Mouse (Mus musculus) heart, embryonic 13.5 days (tissue): Measurements from ENCODE around the gene Ttc28. TPM values are rescaled to one million over a fixed set of nuclear protein-coding genes. Genes with fewer than 3 reads are reported as not detected.

Source experiments
- ATAC-seq: fragments of 200-750 bp; cut with Nextera tagmentation; 2 replicates; pipeline ENCODE4 v1.8.0; 2017; ENCODE audit warnings: moderate TSS enrichment; ENCODE audit not compliant: insufficient number of reproducible peaks, low FRiP score, low TSS enrichment; ENCODE audit errors: extremely low read depth
- H3K27ac ChIP-seq: fragments of 300-500 bp; sonication (generic); replicated peaks from 2 replicates; pipeline ENCODE4 v1.5.1; 2015; ENCODE audit warnings: moderate library complexity, mild to moderate bottlenecking, inconsistent platforms
- H3K27me3 ChIP-seq: fragments of 300-500 bp; sonication (generic); replicated peaks from 2 replicates; pipeline ENCODE4 v1.6.1; 2015; ENCODE audit warnings: mild to moderate bottlenecking, inconsistent platforms
- H3K36me3 ChIP-seq: fragments of 300-500 bp; sonication (generic); 2 replicates; pipeline ENCODE4 v1.6.1; 2015; ENCODE audit warnings: mild to moderate bottlenecking, inconsistent platforms
- H3K4me1 ChIP-seq: fragments of 300-500 bp; sonication (generic); 2 replicates; pipeline ENCODE4 v1.6.1; 2015; ENCODE audit warnings: inconsistent platforms
- H3K4me2 ChIP-seq: fragments of 300-500 bp; sonication (generic); 2 replicates; pipeline ENCODE4 v1.6.1; 2015; ENCODE audit warnings: inconsistent platforms, mild to moderate bottlenecking, moderate library complexity
- H3K4me3 ChIP-seq: fragments of 300-500 bp; sonication (generic); 2 replicates; pipeline ENCODE4 v1.5.1; 2015; ENCODE audit warnings: moderate library complexity, mild to moderate bottlenecking, inconsistent platforms
- H3K9ac ChIP-seq: fragments of 300-500 bp; sonication (generic); 2 replicates; pipeline ENCODE4 v1.6.1; 2015; ENCODE audit warnings: inconsistent platforms, mild to moderate bottlenecking, moderate library complexity
- H3K9me3 ChIP-seq: fragments of 300-500 bp; sonication (generic); 2 replicates; pipeline ENCODE4 v1.6.1; 2016; ENCODE audit warnings: inconsistent platforms
- WGBS: fragments of 180-500 bp; shearing (Covaris S2); methylation state at CpG from one replicate; pipeline ENCODE4 v1.1.7; 2015; ENCODE audit warnings: mixed read lengths; 5-methylcytosine and 5-hydroxymethylcytosine counted together
- polyA plus RNA-seq: library from polyadenylated mRNA; unstranded; fragments of >200 nt; fragmentation: Nextera tagmentation; extraction: Ambion mirVana; gene quantifications from 2 replicates; pipeline ENCODE4 v1.2.1, GENCODE M21; 2015

Gene Ttc28
- polyA plus RNA-seq, 1 experiment from 2014 or later, result 7.6 TPM

DNA sequence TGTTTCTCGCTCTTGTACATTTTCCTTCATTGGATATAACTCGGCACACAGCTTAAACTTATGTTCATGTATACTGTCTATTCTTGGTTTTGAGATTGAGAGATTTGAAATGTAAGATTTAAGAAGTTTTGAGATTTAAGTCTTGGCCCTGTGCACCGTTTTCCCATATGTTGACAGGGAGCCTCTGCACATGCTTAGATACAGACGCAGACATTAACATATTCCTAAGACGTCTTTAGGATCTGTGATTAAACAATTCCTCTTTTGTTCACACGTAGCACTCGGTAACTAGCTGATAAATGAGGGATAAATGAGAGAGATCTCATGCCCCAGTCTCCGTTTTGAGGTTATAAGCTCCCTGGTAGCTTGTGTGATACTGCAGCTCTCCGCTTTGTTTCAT, 174.8 kb downstream of the Ttc28 start:
- Histone ChIP-seq H3K27ac (no peak overlapping the region), H3K4me1 (peaks cover 54% of the 10 kb centered on the region)

DNA sequence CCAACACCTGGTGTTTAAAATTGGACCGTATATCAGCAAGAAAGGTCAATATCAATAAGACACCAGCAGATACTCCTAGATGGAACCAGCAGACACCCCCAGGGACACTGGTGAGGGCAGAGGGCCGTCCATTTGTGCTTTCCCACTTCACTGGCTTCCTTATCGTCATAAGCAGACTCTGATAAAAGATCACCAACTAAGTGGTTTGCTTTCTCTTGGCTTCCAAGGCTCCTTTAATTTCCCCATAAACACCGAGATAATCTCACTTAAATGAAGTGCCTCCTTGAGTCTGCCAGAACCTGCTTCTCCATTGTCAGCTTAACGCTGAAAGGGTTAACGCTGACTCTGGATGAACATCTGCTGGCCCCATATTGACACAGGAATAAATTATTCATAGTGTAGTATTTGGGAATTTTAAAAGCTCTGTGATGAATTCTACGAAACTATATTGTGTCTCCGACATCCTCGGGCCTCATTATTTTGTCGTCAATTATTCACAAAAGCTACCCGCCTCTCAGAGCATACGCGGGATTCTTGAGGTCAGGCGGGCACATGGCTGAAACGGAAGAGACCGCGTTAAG, 175.3 kb downstream of the Ttc28 start:
- no peak overlapping the region for H3K4me3 ChIP-seq

More for the DNA sequence above, 174.8 kb downstream of the Ttc28 start:
- Histone ChIP-seq H3K4me3 (no peak overlapping the region), H3K27me3 (peaks cover 77% of the 10 kb centered on the region), H3K9ac (no peak overlapping the region), H3K9me3 (peaks cover 9% of the 10 kb centered on the region; the same call in 1 of the 2 replicates), H3K36me3 (no peaks in the 10 kb centered on the region), H3K4me2 (no peak overlapping the region)
- WGBS, result 51% methylated on average over 9 of the region's 9 CpGs
- no peak for ATAC-seq

GRCm38 (mm10) chr5:111055507-111055906, 175.9 kb downstream of the Ttc28 start:
- Histone ChIP-seq H3K4me2 (no peak overlapping the region), H3K36me3 (no peaks in the 10 kb centered on the region), H3K4me3 (no peak overlapping the region), H3K9ac (no peak overlapping the region), H3K27ac (no peak overlapping the region), H3K9me3 (peaks cover 9% of the 10 kb centered on the region; the same call in 1 of the 2 replicates), H3K4me1 (peaks cover 54% of the 10 kb centered on the region), H3K27me3 (peaks cover 82% of the 10 kb centered on the region)
- 54% methylated on average over 8 of the region's 8 CpGs for WGBS
- ATAC-seq, result no peak

More for the DNA sequence above, 175.3 kb downstream of the Ttc28 start:
- 51% methylated on average over 17 of the region's 17 CpGs for WGBS
- Histone ChIP-seq H3K9me3 (peaks cover 9% of the 10 kb centered on the region; the same call in 1 of the 2 replicates), H3K36me3 (no peaks in the 10 kb centered on the region), H3K27me3 (peaks cover 80% of the 10 kb centered on the region), H3K4me1 (peaks cover 54% of the 10 kb centered on the region), H3K4me2 (no peak overlapping the region), H3K9ac (no peak overlapping the region), H3K27ac (no peak overlapping the region)
- ATAC-seq, result no peak

DNA sequence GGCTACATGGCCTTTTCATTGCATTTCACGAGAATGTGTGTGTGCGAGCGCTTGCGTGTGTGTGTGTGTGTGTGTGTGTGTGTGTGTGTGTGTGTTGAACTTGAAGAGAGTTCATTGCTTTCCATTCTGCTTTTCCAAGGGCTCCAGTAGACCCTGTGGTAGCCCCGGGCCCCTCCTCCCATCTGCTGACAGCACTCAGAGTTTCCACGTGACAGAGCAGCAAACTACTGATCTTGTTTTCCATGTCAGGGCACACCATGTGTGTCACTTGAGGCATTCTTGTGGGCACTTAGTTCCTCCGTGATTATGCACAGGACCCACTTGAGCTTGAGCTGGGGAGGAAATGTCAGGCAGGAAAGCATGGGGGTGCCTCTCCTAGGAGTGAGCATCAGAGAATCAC, 177.5 kb downstream of the Ttc28 start:
- WGBS, result 52% methylated on average over 7 of the region's 7 CpGs
- no peak overlapping the region for H3K27ac ChIP-seq

GRCm38 (mm10) chr5:111058401-111059139, 179.0 kb downstream of the Ttc28 start:
- no peak for ATAC-seq
- H3K4me1 ChIP-seq, result peaks cover 47% of the 10 kb centered on the region
- H3K27ac ChIP-seq, result no peak overlapping the region
- H3K4me2 ChIP-seq, result no peak overlapping the region
- peaks cover 81% of the 10 kb centered on the region for H3K27me3 ChIP-seq
- no peaks in the 10 kb centered on the region for H3K9me3 ChIP-seq
- WGBS, result 66% methylated on average over 22 of the region's 22 CpGs
- H3K36me3 ChIP-seq, result no peaks in the 10 kb centered on the region
- H3K9ac ChIP-seq, result no peak overlapping the region
- no peak overlapping the region for H3K4me3 ChIP-seq

More for the DNA sequence above, 177.5 kb downstream of the Ttc28 start:
- H3K36me3 ChIP-seq, result no peaks in the 10 kb centered on the region
- no peak overlapping the region for H3K9ac ChIP-seq
- H3K4me3 ChIP-seq, result no peak overlapping the region
- peaks cover 85% of the 10 kb centered on the region for H3K27me3 ChIP-seq
- peaks cover 54% of the 10 kb centered on the region for H3K4me1 ChIP-seq
- no peak overlapping the region for H3K4me2 ChIP-seq
- ATAC-seq, result no peak
- no peaks in the 10 kb centered on the region for H3K9me3 ChIP-seq

DNA sequence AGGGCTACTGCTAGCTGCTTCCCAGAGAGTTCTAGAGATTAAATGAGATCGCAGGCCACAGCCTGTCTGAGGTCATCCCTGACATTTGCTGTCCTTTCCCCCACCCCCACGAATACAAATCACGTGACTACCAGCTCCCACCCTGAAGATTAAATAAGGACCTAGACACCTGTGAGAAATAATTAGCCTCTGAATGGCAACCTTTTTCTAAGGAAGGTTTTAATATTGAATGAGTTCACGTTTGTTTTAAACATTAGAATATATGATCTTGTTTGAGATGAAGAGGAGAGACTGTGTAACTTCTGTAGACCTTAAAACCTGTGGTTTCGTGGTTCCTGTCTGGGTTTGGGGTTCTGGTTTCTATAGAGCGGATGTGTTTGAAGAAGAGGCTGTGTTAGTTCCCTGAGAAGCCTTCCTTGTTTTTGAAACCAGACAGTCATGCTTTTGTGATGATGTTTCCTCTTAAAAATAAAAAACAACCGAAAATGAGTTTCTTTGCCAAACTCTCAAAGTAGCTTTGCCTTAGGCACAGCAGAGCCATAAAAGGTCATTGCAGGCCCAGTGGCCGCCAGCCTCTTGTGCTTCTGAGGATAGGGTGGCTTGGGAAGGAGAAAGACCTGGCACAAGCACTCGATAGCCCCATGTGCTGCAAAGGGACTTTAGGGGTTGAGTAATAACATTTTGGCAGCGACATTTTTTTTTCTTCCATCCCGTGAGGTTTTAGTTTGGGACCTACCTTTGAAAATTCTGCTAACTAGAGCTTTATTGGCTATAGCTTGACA, 179.7 kb downstream of the Ttc28 start:
- no peak overlapping the region for H3K9ac ChIP-seq
- no peak overlapping the region for H3K4me2 ChIP-seq
- 67% methylated on average over 11 of the region's 11 CpGs for WGBS
- no peak overlapping the region for H3K4me3 ChIP-seq
- peaks cover 40% of the 10 kb centered on the region for H3K4me1 ChIP-seq
- H3K36me3 ChIP-seq, result no peaks in the 10 kb centered on the region
- no peak overlapping the region for H3K27ac ChIP-seq
- no peak for ATAC-seq
- H3K9me3 ChIP-seq, result no peaks in the 10 kb centered on the region
- peaks cover 79% of the 10 kb centered on the region for H3K27me3 ChIP-seq

DNA sequence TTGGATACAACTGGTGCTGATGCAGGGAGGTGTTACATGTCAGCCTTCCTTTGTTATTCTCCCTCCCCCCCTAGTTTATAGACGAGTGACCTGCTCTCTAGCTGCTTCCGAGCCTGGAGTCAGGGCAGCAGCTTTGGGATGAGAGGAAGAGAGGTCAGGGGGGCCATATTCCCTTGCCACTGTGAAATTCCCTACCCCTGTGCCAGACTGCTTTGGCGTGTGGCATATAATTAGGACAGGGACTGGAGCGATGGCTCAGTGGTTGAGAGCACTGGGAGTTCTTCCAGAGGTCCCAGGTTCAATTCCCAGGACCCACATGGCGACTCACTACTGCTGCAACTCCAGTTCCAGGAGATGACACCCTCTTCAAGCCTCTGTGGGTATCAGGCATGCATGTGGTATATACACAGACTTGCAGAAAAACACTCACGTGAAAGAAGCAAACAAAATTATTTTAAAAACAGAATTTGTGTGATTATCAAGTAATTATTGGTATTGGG, 180.7 kb downstream of the Ttc28 start:
- Histone ChIP-seq H3K36me3 (no peaks in the 10 kb centered on the region), H3K9me3 (no peaks in the 10 kb centered on the region), H3K27ac (no peak overlapping the region), H3K4me2 (no peak overlapping the region), H3K4me1 (peaks cover 35% of the 10 kb centered on the region), H3K9ac (no peak overlapping the region), H3K4me3 (no peak overlapping the region), H3K27me3 (peaks cover 78% of the 10 kb centered on the region)
- ATAC-seq, result no peak
- 73% methylated on average over 6 of the region's 6 CpGs for WGBS

DNA sequence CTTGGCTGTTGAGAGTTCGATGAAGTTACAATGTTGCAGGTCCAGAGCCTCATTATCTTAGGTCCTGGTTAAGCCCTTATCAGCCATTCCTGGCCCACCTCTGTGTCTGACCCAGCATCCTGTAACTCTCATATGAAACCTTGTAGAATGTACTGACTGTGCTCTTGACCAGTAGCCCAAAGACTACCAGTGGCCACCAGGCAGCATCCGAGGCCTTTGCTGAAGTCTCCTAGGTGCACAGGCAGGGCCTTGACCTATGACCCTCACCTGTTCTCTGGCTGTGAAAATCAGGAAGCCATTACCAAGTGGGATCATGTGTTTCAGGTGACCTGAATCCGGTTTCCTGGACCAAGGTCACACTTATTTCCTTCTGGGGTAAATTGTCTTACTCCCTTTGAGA, 183.6 kb downstream of the Ttc28 start:
- Histone ChIP-seq H3K9ac (no peak overlapping the region), H3K36me3 (no peaks in the 10 kb centered on the region), H3K9me3 (no peaks in the 10 kb centered on the region), H3K27me3 (peaks cover 77% of the 10 kb centered on the region), H3K4me1 (peaks cover 14% of the 10 kb centered on the region), H3K27ac (no peak overlapping the region), H3K4me2 (no peak overlapping the region), H3K4me3 (no peak overlapping the region)
- WGBS, result 84% methylated on average over 3 of the region's 3 CpGs
- ATAC-seq, result no peak

DNA sequence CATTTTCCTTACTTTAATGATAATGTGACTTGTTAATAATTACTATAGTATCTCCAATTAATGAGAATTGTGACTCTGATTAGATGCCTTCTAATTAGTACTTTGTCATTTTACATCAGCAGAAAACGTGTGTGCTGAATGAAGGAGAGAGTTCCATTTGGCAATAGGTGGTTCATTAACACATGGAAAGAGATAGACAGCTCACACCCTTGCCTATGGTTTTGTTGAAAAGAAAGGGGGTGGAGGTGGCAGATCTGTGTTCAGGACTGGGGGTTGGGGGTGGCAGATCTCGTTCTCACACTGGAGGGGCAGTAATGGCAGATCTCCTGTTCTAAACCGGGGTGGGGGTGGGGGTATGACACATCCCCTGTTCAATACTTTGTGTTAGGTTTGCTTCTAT, 184.4 kb downstream of the Ttc28 start:
- Histone ChIP-seq H3K9me3 (no peaks in the 10 kb centered on the region), H3K4me1 (peaks cover 10% of the 10 kb centered on the region), H3K9ac (no peak overlapping the region), H3K4me3 (no peak overlapping the region), H3K4me2 (no peak overlapping the region), H3K27me3 (peaks cover 77% of the 10 kb centered on the region), H3K36me3 (no peaks in the 10 kb centered on the region), H3K27ac (no peak overlapping the region)
- ATAC-seq, result no peak
- WGBS, result 69% methylated on average over 3 of the region's 3 CpGs

GRCm38 (mm10) chr5:111065770-111066169, 186.2 kb downstream of the Ttc28 start:
- Histone ChIP-seq H3K27me3 (peaks cover 66% of the 10 kb centered on the region), H3K9ac (no peak overlapping the region), H3K27ac (no peak overlapping the region), H3K4me1 (peaks cover 9% of the 10 kb centered on the region), H3K9me3 (no peaks in the 10 kb centered on the region), H3K4me3 (no peak overlapping the region), H3K4me2 (no peak overlapping the region), H3K36me3 (no peaks in the 10 kb centered on the region)
- 60% methylated on average over 4 of the region's 4 CpGs for WGBS
- no peak for ATAC-seq

DNA sequence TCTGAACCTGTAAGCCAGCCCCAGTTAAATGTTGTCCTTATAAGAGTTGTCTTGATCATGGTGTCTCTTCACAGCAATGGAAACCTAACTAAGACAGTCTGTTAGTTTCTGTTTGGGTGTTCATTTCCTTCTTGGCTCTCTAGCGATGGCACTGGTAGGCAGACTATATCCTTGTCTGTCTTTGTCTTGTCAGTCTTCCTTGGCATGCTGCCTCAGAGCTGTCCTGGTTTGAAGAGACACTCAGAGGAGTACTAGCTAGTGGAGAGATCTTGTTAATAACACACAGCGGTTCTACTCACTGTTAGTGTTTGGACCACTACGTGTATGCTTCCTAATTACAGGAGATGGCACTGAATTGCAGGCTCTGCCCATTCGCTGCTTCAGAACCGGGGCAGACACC, 189.9 kb downstream of the Ttc28 start:
- H3K4me1 ChIP-seq, result peaks cover 22% of the 10 kb centered on the region
- H3K4me2 ChIP-seq, result no peak overlapping the region
- no peak for ATAC-seq
- no peak overlapping the region for H3K4me3 ChIP-seq
- H3K9me3 ChIP-seq, result 0 out of 2 replicates have a peak, but pooled peaks cover 4% of the 10 kb centered on the region
- no peak overlapping the region for H3K9ac ChIP-seq
- peaks cover 37% of the 10 kb centered on the region for H3K27me3 ChIP-seq
- WGBS, result 83% methylated on average over 5 of the region's 5 CpGs
- H3K27ac ChIP-seq, result no peak overlapping the region
- no peaks in the 10 kb centered on the region for H3K36me3 ChIP-seq
